Mouse (Mus musculus) brain, embryonic 14.5 days (tissue): Measurements from ENCODE around the gene Pimreg.

ENCODE experiments used
- CTCF ChIP-seq: fragments of 200-500 bp; IDR thresholded peaks from 2 replicates; pipeline ENCODE4 v1.5.1; 2012; ENCODE audit warnings: inconsistent platforms, mild to moderate bottlenecking, moderate library complexity, borderline replicate concordance; ENCODE audit not compliant: insufficient read depth, insufficient read length; ENCODE audit errors: extremely low read depth
- POLR2A ChIP-seq: fragments of 200-500 bp; IDR thresholded peaks from 2 replicates; pipeline ENCODE4 v1.6.1; 2012; ENCODE audit warnings: mild to moderate bottlenecking, inconsistent platforms, borderline replicate concordance; ENCODE audit not compliant: poor library complexity, insufficient read depth, insufficient read length, severe bottlenecking; ENCODE audit errors: extremely low read depth

DNA sequence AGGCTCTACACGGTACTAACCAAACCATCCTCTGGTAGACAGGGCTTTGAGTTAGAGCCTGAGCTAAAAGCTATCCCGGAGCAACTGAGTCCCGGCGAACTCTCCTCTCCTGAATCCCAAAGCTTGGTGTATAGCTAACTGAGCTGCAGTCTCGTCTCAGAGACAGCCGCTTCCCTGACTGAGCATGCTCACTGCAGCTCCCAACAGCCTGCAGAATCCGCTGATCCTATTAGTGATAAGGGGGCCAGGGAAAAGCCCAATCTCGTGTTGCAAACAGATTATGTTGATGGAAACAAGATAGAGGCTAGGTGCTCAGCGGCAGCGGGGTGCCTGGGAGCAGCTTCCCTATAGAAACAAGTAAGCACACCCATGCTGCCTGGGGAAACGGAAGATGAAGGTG lies 45.0 kb upstream of the Pimreg start:
- TF ChIP-seq CTCF (no peak), POLR2A (no peak)
